8 mouse cellular contexts compared by ENCODE assay signal in the genomic region with DNA sequence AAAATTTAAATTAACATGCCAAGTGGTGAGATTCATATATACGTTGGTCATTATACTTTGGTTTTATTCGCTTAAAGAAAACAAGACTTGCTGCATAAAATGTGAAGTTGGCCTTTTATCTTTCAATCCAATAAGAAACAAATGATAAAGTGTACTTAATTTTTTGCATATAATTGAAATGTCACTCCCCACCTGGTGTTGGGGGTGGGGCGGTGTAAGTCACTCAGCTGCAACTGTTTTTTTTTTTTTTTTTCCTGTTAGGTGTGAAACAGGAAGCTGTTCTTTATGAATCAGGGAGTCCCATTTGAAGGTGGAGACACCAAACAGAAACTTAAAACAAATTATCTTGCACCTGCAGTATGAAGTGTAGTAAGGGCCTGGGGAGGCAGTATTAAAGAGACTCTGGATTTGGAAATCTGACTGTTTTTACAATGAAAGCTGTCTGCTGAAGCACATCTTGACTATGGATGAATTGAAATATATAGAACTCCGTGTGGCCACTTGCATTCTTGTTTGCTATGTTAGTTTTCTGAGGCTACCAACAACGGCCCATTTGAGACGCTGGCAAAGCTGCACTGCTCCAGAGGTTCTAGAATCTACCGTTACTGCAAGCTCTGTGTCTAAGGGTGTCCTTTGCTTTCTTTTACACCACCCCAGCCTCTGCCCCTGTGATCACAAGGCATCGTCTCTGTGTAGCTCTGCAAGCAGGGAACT. TPM values are rescaled to one million over a fixed set of nuclear protein-coding genes. Genes with fewer than 3 reads are reported as not detected.
DNase-seq lines count a peak whose midpoint lies in the region; ATAC-seq lines count a peak whose summit lies in the region.

No protein-coding gene starts in this region.

- no peak for ATAC-seq in lung, embryonic 15.5 days (ENCODE audit: borderline replicate concordance, extremely low read depth, low FRiP score, low TSS enrichment)
- ATAC-seq in liver, embryonic 13.5 days (ENCODE audit: low read depth) = no peak

- H3K9ac ChIP-seq in lung, embryonic 15.5 days = no peak overlapping the region
- H3K9ac ChIP-seq in liver, embryonic 13.5 days = peak overlapping the region; percentile 58

- peaks cover 20% of the 10 kb centered on the region for H3K4me1 ChIP-seq in lung, embryonic 15.5 days
- H3K4me1 ChIP-seq in liver, embryonic 13.5 days (replicated peaks) = peaks cover 49% of the 10 kb centered on the region

- H3K9me3 ChIP-seq in lung, embryonic 15.5 days = no peaks in the 10 kb centered on the region
- no peaks in the 10 kb centered on the region for H3K9me3 ChIP-seq in liver, embryonic 13.5 days (replicated peaks)

- 68% methylated on average over 8 of the region's 8 CpGs for WGBS in lung, embryonic 15.5 days
- 68% methylated on average over 8 of the region's 8 CpGs for WGBS in liver, embryonic 13.5 days (ENCODE audit: insufficient replicate concordance)

- peak overlapping the region; percentile 25; the same call in 1 of the 2 replicates for H3K4me2 ChIP-seq in lung, embryonic 15.5 days
- H3K4me2 ChIP-seq in liver, embryonic 13.5 days = peak overlapping the region; percentile 52

- no peak overlapping the region for H3K27ac ChIP-seq in lung, embryonic 15.5 days
- H3K27ac ChIP-seq in liver, embryonic 13.5 days = 0 out of 2 replicates have a peak overlapping the region, but pooled peaks have one; percentile 65

- no peaks in the 10 kb centered on the region for H3K36me3 ChIP-seq in lung, embryonic 15.5 days
- H3K36me3 ChIP-seq in liver, embryonic 13.5 days = no peaks in the 10 kb centered on the region

- no peak overlapping the region for H3K4me3 ChIP-seq in lung, embryonic 15.5 days
- peak overlapping the region; percentile 40 for H3K4me3 ChIP-seq in liver, embryonic 13.5 days (replicated peaks)

- no peaks in the 10 kb centered on the region for H3K27me3 ChIP-seq in lung, embryonic 15.5 days
- no peaks in the 10 kb centered on the region for H3K27me3 ChIP-seq in liver, embryonic 13.5 days

- DNase-seq in adrenal gland, postnatal 14 days = peak; percentile 6
- DNase-seq in adrenal gland, postnatal 36 days = no peak
- no peak for DNase-seq in lung, adult 18-20 months
- DNase-seq in liver, embryonic 13.5 days = no peak
- peak; percentile 82 for DNase-seq in thymus, postnatal 0 days (ENCODE audit: low spot score)
- no peak for DNase-seq in cerebellum, postnatal 4 days (ENCODE audit: low spot score in 2 of 2)
- no peak for DNase-seq in embryo, embryonic 10.5 days (ENCODE audit: low spot score)

RNA-seq across cellular contexts. Expression of gene C1galt1, which starts 2.2 kb away (rescaled TPM):
- 30.3 and 30.7 TPM in 2 replicates for total RNA-seq in adrenal gland, postnatal 14 days (2021)
- 10 to 100 TPM; 24.4 to 54.9 TPM for total RNA-seq in adrenal gland, postnatal 36 days (2021)
- 3.3 and 3.6 TPM in 2 replicates for polyA plus RNA-seq in lung, embryonic 15.5 days (2015; fragmentation: Nextera tagmentation; extraction: Ambion mirVana)
- 4.0 and 5.1 TPM in 2 replicates for polyA plus RNA-seq in liver, embryonic 13.5 days (2015; fragmentation: Nextera tagmentation; extraction: Ambion mirVana)
- 12.2 and 14.6 TPM in 2 replicates for polyA plus RNA-seq in thymus, postnatal 0 days (2015; fragmentation: Nextera tagmentation; extraction: Ambion mirVana)

Comparison
In these comparisons a context has a peak if more than half of its experiments do, and no peak if none do; other contexts are left out.
1. DNase-seq: peak in adrenal gland, postnatal 14 days (single experiment) and thymus, postnatal 0 days (single experiment); none in adrenal gland, postnatal 36 days (0 of 2), lung, adult 18-20 months (0 of 2), liver, embryonic 13.5 days (single experiment), cerebellum, postnatal 4 days (0 of 2) and embryo, embryonic 10.5 days (single experiment).